ENCODE assay signal across 8 mouse cellular contexts in the genomic region with DNA sequence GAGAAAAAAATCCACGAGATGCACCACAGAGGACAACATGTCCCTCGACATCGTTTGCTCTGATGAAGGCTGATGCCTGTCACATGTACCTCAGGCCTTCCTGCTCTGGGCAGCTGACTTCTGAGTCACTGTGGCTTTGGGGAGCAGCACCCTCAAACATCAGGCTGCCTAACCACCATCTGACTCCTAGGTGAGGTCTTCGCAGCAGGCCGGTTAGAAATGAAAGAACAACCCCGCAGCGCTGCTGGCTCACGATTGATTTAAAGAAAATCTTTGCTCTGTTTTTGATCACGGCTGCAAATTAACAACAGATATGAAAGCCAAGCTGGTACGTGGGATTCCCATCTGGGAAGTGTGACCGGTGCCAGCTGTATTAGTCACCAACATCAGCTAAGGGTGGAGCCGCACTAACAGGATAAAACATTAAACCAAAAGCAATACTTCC. TPM values are rescaled to one million over a fixed set of nuclear protein-coding genes. Genes with fewer than 3 reads are reported as not detected.
DNase-seq lines count a peak whose midpoint lies in the region; ATAC-seq and TF ChIP-seq lines count a peak whose summit lies in the region.

No protein-coding gene starts in this region.

- POLR2A ChIA-PET in Patski (lab: Charles Lee), result interaction anchor here (0.6 kb wide), 1 partner anchor 144 kb away, joined by 3 read pairs; no protein-coding TSS in a partner anchor

- H3K27me3 ChIP-seq in Patski, result no peaks in the 10 kb centered on the region
- no peaks in the 10 kb centered on the region for H3K27me3 ChIP-seq in kidney, adult 2 months (replicated peaks; ENCODE audit: control insufficient read depth, insufficient read depth, low read length)

- no peak for TF ChIP-seq POLR2A in kidney, adult 2 months (IDR thresholded peaks at IDR 0.05; ENCODE audit: low read depth, low read length)

- in situ Hi-C loops in Patski (cut with MboI; ENCODE audit: low pct_unique_long_range_greater_than_20kb), result no loop called here

- no peaks in the 10 kb centered on the region for H3K36me3 ChIP-seq in kidney, adult 2 months (ENCODE audit: control insufficient read depth, insufficient read depth, low read length)

- no peak overlapping the region for H3K27ac ChIP-seq in kidney, adult 2 months (ENCODE audit: insufficient read depth, low read depth, low read length)

- TF ChIP-seq CTCF in Patski (IDR thresholded peaks at IDR 0.05), result no peak
- no peak for TF ChIP-seq CTCF in kidney, adult 2 months (conservative IDR thresholded peaks at IDR 0.05; ENCODE audit: insufficient read depth, insufficient read length, low read depth, low read length)

- ATAC-seq in Patski, result peak; percentile 66
- ATAC-seq in neutrophil, adult 5-6 weeks (ENCODE audit: extremely low read depth, insufficient number of reproducible peaks, low FRiP score, poor library complexity, severe bottlenecking), result peak; percentile 36; the same call in 1 of the 2 replicates

- WGBS in kidney, adult 2 months, result 74% methylated on average over 12 of the region's 12 CpGs

- H3K4me3 ChIP-seq in kidney, adult 2 months (ENCODE audit: insufficient read depth, low read depth, low read length), result no peak overlapping the region

- H3K4me1 ChIP-seq in kidney, adult 2 months (ENCODE audit: control insufficient read depth, insufficient read depth, low read length), result no peaks in the 10 kb centered on the region; the same call in 1 of the 2 replicates

- CTCF ChIA-PET in Patski (lab: Charles Lee), result interaction anchor here (1.0 kb wide), 1 partner anchor 40 kb away, joined by 3 read pairs; no protein-coding TSS in a partner anchor

- peak; percentile 77 for DNase-seq in CD4-positive helper T cell, adult 2 months (ENCODE audit: low read depth, low spot score)
- no peak for DNase-seq in Patski (ENCODE audit: low read depth, low spot score)
- DNase-seq in frontal cortex, postnatal 25 days (ENCODE audit: low spot score in 2 of 2), result peak; percentile 10 to 20
- DNase-seq in layer of hippocampus, adult 9-10 months (ENCODE audit: low spot score), result peak; percentile 75
- DNase-seq in kidney, postnatal 4 days, result no peak
- no peak for DNase-seq in kidney, adult 2 months
- no peak for DNase-seq in Muller cell, postnatal 12 days (ENCODE audit: inconsistent ontology term)

RNA-seq across cellular contexts. Expression of a gene that starts 35.6 kb away (rescaled TPM):
- polyA plus RNA-seq in Patski (2021), result 14.4 TPM
- 22.8 and 23.3 TPM in 2 replicates for total RNA-seq in neutrophil, adult 5-6 weeks (2017)
- polyA plus RNA-seq in kidney, adult 2 months (2012; rRNA removed), result 4.7 and 5.6 TPM in 2 replicates

RNA-seq across cellular contexts. Expression of a gene that starts 42.9 kb away (rescaled TPM):
- polyA plus RNA-seq in Patski (2021), result 104 TPM
- total RNA-seq in neutrophil, adult 5-6 weeks (2017), result 119 and 151 TPM in 2 replicates
- 143 and 152 TPM in 2 replicates for polyA plus RNA-seq in kidney, adult 2 months (2012; rRNA removed)

Comparison
In these comparisons a context has a peak if more than half of its experiments do, and no peak if none do; other contexts are left out.
1. DNase-seq: peak in CD4-positive helper T cell, adult 2 months (single experiment), frontal cortex, postnatal 25 days (2 of 2) and layer of hippocampus, adult 9-10 months (single experiment); none in Patski (single experiment), kidney, postnatal 4 days (0 of 2), kidney, adult 2 months (single experiment) and Muller cell, postnatal 12 days (single experiment).